Mouse (Mus musculus): ENCODE data around the gene Ercc1.

DNA sequence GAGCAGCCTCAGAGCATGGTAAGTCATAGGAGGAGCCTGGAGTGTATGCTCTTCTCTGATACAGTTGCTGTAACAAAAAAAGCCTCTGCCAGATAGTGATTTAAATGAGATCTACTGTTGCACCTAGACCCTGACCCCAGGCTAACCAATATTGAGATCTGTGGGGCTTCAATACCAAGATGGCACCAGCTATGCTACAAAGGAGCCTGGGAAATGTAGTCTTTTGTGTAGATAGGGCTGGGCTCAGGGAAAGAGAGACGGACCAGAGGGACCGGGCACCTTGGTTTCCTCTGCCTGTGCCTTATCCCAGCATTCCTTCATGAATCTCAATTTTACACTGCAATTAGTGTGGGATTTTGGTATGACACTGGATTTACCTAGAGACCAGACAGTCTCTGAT is 28.8 kb downstream of the Ercc1 start:
- no peak for TF ChIP-seq CTCF (IDR thresholded peaks at IDR 0.05; ENCODE audit: extremely low read depth, insufficient read depth, low read length)
- TF ChIP-seq POLR2A (IDR thresholded peaks at IDR 0.05; ENCODE audit: extremely low read depth, insufficient read depth, low read length) = no peak

All from cortical plate, adult 2 months (tissue).